Mouse (Mus musculus): ENCODE data around the gene Syt7. TPM values are rescaled to one million over a fixed set of nuclear protein-coding genes. Genes with fewer than 3 reads are reported as not detected.

Gene Syt7
- total RNA-seq (2023), result not detected

GRCm38 (mm10) chr19:10388615-10389313 lies at the start of gene Syt7:
Gene Syt7 (plus strand): TSS chr19:10389090.

GRCm38 (mm10) chr19:10456752-10457483 lies 68.0 kb downstream of the Syt7 start, which contains the start of gene Lrrc10b:
Gene Lrrc10b (minus strand): TSS chr19:10457473.

GRCm38 (mm10) chr19:10482703-10483102 lies 93.8 kb downstream of the Syt7 start, which contains the start of gene Ppp1r32:
Gene Ppp1r32 (minus strand): TSS chr19:10482928.

Other genes starting within 250 kb of the Syt7 start
- 12.7 TPM for gene Fads1, start 206.2 kb upstream of the Syt7 start, total RNA-seq (2023)
- gene Tmem258, start 185.1 kb upstream of the Syt7 start, total RNA-seq (2023), result 101 TPM
- gene Fen1, start 184.9 kb upstream of the Syt7 start, total RNA-seq (2023), result 21.3 TPM
- not detected for gene Myrf, start 148.3 kb upstream of the Syt7 start, total RNA-seq (2023)
- gene Dagla, start 84.2 kb upstream of the Syt7 start, total RNA-seq (2023), result not detected
- gene Lrrc10b, start 68.4 kb downstream of the Syt7 start, total RNA-seq (2023), result not detected
- 3.5 TPM for gene Ppp1r32, start 93.8 kb downstream of the Syt7 start, total RNA-seq (2023)
- gene Cpsf7, start 136.2 kb downstream of the Syt7 start, total RNA-seq (2023), result 147 TPM
- 42.6 TPM for gene Sdhaf2, start 137.1 kb downstream of the Syt7 start, total RNA-seq (2023)
- 4.4 TPM for gene Tmem216, start 167.1 kb downstream of the Syt7 start, total RNA-seq (2023)
- 28.4 TPM for gene Cyb561a3, start 188.1 kb downstream of the Syt7 start, total RNA-seq (2023)
- gene Tmem138, start 188.3 kb downstream of the Syt7 start, total RNA-seq (2023), result 5.7 TPM
- 229 TPM for gene Ddb1, start 216.2 kb downstream of the Syt7 start, total RNA-seq (2023)
- 6.8 TPM for gene Tkfc, start 216.6 kb downstream of the Syt7 start, total RNA-seq (2023)
- gene Vwce, start 245.1 kb downstream of the Syt7 start, total RNA-seq (2023), result 7.2 TPM